Mouse (Mus musculus): ENCODE data around the gene Yipf3.

DNA sequence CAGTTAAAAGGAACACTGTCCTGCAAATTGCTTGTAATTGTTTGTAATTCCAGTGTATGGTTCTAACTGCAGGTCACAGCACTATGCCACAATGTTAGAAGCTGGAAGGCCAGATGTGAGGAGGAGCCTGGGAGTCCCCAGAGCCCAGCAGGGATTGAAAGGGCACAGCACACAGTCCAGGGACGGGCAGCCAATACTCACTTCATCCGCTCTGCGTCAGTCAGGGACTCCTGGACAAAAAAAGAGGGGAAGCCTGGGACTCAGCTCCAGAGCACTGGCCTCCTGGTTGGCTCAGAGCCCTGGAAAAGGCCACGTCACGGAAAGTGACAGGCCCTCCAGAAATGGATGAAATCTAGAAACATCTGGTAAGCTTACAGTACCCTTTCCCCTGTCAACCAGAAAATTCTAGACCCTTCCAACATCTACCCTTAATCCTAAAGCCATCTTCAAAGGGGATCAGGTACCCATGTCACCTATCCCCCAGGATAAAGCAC lies 14.4 kb downstream of the Yipf3 start:
- TF ChIP-seq CTCF (IDR thresholded peaks at IDR 0.05; ENCODE audit: control insufficient read depth, insufficient read depth, insufficient read length) (no peak), CEBPB (IDR thresholded peaks at IDR 0.05; ENCODE audit: low read depth) (no peak), MYOG (IDR thresholded peaks at IDR 0.05; ENCODE audit: control insufficient read depth, extremely low read depth, insufficient read length) (no peak), FOSL1 (IDR thresholded peaks at IDR 0.05; ENCODE audit: insufficient read depth, low read length, poor library complexity, severe bottlenecking) (no peak), MAX (IDR thresholded peaks at IDR 0.05) (no peak), MYOD1 (IDR thresholded peaks at IDR 0.05; ENCODE audit: control insufficient read depth, insufficient read length, low read depth) (no peak)
